Mouse (Mus musculus): ENCODE measurements around the gene Pdss2.
"Not testable (repeated sequence)": the region's sequence is repeated elsewhere in the genome, so short reads cannot be mapped to it uniquely, and the experiment has no call there.

Pdss2 gene

GRCm38 (mm10) chr10:43242215-43242614 is 20.9 kb downstream of the Pdss2 start:
- in situ Hi-C loops (cut with MboI, MseI), result no loop called here

- in situ Hi-C loops (cut with MboI, MseI), result no loop called here
These were observed 23.0 kb downstream of the Pdss2 start for GRCm38 (mm10) chr10:43244262-43244806.

- in situ Hi-C loops (cut with MboI, MseI), result no loop called here
These were observed 24.3 kb downstream of the Pdss2 start for GRCm38 (mm10) chr10:43245461-43246200.

- in situ Hi-C loops (cut with MboI, MseI), result no loop called here
These were observed 26.7 kb downstream of the Pdss2 start for GRCm38 (mm10) chr10:43247994-43248393.

- in situ Hi-C loops (cut with MboI, MseI), result no loop called here
These were observed 31.0 kb downstream of the Pdss2 start for GRCm38 (mm10) chr10:43252324-43252723.

- in situ Hi-C loops (cut with MboI, MseI), result not testable (repeated sequence)
These were observed 35.7 kb downstream of the Pdss2 start for GRCm38 (mm10) chr10:43256965-43257364.

GRCm38 (mm10) chr10:43257500-43257899 is 36.2 kb downstream of the Pdss2 start:
- in situ Hi-C loops (cut with MboI, MseI), result not testable (repeated sequence)

- in situ Hi-C loops (cut with MboI, MseI), result no loop called here
These were observed 50.0 kb downstream of the Pdss2 start for GRCm38 (mm10) chr10:43271318-43271717.

- in situ Hi-C loops (cut with MboI, MseI), result no loop called here
These were observed 51.1 kb downstream of the Pdss2 start for GRCm38 (mm10) chr10:43272381-43272780.

- in situ Hi-C loops (cut with MboI, MseI), result no loop called here
These were observed 51.8 kb downstream of the Pdss2 start for GRCm38 (mm10) chr10:43273057-43273456.

GRCm38 (mm10) chr10:43275446-43275845 is 54.2 kb downstream of the Pdss2 start:
- in situ Hi-C loops (cut with MboI, MseI), result no loop called here

- in situ Hi-C loops (cut with MboI, MseI), result no loop called here
These were observed 54.9 kb downstream of the Pdss2 start for GRCm38 (mm10) chr10:43276116-43276659.

- in situ Hi-C loops (cut with MboI, MseI), result no loop called here
These were observed 56.2 kb downstream of the Pdss2 start for GRCm38 (mm10) chr10:43277266-43278145.

- in situ Hi-C loops (cut with MboI, MseI), result no loop called here
These were observed 58.5 kb downstream of the Pdss2 start for GRCm38 (mm10) chr10:43279637-43280288.

- in situ Hi-C loops (cut with MboI, MseI), result no loop called here
These were observed 64.3 kb downstream of the Pdss2 start for GRCm38 (mm10) chr10:43285541-43285940.

- in situ Hi-C loops (cut with MboI, MseI), result no loop called here
These were observed 69.4 kb downstream of the Pdss2 start for GRCm38 (mm10) chr10:43290638-43291230.

GRCm38 (mm10) chr10:43291333-43291736 is 70.0 kb downstream of the Pdss2 start:
- in situ Hi-C loops (cut with MboI, MseI), result no loop called here

GRCm38 (mm10) chr10:43292454-43292853 is 71.2 kb downstream of the Pdss2 start:
- in situ Hi-C loops (cut with MboI, MseI), result no loop called here

GRCm38 (mm10) chr10:43294331-43294730 is 73.0 kb downstream of the Pdss2 start:
- in situ Hi-C loops (cut with MboI, MseI), result no loop called here

- in situ Hi-C loops (cut with MboI, MseI), result no loop called here
These were observed 87.0 kb downstream of the Pdss2 start for GRCm38 (mm10) chr10:43308105-43308810.

Measured in T-helper 1 cell (primary cell).